Mouse (Mus musculus) right cerebral cortex, postnatal 36 days (tissue): ENCODE measurements around the gene Ift122.

Source experiments
- DNase-seq, 2 experiments: peaks; one replicate each; pipeline ENCODE4 v3.0.0; 2022; ENCODE audit warnings: low spot score in 2 of 2, mixed read lengths in 1 of 2

The Ift122 gene

DNA sequence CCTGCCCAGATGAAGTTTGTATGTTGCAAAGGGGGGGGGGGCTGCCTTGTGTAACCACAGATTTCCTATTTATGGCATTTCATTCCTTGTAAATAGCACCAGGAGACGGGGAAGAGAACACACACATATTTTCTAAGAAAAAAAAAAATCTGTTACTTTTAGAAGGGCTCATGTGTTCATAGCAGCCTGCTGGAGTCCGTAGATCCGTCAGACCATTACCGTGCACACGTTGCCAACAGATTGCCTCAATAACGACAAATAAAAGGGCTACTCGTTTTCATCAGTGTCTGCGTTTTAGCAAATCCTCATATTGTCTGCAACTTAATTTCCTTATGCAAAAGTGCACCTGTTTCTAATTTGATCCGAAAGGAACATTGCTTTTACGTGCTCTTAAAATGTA is 73.1 kb downstream of the Ift122 start:
- DNase-seq = no peak

- DNase-seq = no peak
These were observed 74.3 kb downstream of the Ift122 start for GRCm38 (mm10) chr6:115927292-115928242.

DNA sequence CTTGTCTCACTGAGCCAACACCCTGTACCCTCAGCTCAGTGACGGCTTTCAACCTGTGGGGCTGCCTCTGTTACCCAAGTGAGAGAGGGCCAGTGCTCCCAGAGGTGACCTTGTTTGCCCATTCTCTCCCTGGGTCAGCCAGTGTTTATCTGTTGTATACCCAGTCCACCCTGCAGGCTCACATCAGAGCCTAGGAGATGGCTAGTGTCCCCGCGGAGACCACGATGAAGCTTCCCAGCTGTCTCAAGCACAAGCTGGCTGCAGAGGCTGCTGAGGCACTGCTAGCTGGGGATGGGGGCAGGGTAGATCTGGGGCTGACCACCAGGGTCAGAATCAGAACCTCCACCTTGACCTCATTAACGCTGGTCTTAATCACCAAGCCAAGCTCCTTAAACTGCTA is 76.7 kb downstream of the Ift122 start:
- DNase-seq = no peak

GRCm38 (mm10) chr6:115931639-115932038 is 78.4 kb downstream of the Ift122 start, which contains the start of gene Rho:
Gene Rho (plus strand): TSS chr6:115931748.
- DNase-seq = no peak

DNA sequence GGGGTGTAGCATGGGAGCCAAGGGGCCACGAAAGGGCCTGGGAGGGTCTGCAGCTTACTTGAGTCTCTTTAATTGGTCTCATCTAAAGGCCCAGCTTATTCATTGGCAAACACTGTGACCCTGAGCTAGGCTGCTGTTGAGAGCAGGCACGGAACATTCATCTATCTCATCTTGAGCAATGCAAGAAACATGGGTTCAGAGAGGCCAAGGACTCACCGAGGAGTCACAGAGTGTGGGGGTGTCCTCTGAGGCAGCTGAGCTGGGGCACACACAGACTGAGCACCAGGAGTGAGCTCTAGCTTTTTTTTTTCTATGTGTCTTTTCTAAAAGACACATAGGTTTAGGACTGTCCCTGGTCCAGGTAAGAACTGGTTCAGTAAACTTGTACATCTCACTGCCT is 79.1 kb downstream of the Ift122 start:
- DNase-seq = no peak

DNA sequence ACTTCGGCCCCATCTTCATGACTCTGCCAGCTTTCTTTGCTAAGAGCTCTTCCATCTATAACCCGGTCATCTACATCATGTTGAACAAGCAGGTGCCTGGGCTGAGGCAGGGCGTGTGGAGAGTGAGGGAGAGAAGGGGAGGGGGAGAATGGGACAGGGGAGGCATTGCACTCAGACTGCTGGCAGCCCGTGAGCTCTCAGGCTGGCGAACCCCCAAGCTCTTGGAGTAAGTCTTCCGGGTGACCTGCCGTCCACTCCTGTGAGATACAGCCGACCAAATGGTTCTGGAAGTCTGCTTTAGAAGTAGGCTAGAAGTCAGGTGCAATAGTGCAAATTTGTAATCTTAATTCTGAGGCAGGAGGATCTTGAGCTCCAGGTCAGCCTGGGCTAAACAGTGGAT is 82.3 kb downstream of the Ift122 start:
- no peak for DNase-seq

DNA sequence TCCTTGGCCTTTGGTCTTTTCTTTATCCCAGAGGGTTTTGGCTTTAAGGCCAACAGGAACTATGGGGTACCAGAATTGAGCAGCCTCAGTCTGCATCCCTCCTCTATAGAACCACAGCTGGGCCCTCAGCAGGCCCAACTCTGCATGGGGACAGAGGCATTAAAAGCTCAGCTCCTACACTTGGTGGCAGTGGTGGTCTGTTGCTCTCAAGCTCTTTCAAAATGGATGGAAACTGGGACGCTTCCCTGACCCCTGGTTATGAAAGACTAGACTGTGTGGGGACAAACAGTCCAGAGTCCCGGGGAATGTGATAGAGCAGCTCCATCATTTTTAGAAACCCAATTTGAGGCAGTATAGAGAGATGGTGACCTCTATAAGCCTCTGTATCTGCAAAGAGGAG is 84.7 kb downstream of the Ift122 start:
- no peak for DNase-seq

GRCm38 (mm10) chr6:115938798-115939197 is 85.5 kb downstream of the Ift122 start:
- DNase-seq = no peak

- no peak for DNase-seq
These were observed 87.3 kb downstream of the Ift122 start for GRCm38 (mm10) chr6:115940603-115941002.

DNA sequence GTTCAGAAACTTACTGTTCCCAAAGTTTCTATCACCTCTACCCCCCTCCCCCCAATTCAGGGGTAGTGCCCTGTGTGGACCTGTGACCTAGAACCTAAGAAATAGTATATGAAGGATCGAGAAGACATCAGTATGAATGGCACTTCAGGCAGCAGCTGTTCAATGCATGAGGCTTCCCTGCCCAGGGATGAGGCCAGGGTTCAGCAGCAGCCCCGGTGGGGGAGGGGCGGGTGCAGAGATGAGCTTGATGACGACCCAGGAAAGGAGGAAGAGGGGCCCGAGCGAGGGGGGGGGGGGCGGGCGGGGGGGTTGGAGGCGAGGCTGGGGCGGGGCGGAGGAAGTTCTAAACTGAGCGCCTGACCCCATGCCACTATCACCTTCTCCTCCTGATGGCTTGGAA is 87.9 kb downstream of the Ift122 start:
- DNase-seq = no peak

DNA sequence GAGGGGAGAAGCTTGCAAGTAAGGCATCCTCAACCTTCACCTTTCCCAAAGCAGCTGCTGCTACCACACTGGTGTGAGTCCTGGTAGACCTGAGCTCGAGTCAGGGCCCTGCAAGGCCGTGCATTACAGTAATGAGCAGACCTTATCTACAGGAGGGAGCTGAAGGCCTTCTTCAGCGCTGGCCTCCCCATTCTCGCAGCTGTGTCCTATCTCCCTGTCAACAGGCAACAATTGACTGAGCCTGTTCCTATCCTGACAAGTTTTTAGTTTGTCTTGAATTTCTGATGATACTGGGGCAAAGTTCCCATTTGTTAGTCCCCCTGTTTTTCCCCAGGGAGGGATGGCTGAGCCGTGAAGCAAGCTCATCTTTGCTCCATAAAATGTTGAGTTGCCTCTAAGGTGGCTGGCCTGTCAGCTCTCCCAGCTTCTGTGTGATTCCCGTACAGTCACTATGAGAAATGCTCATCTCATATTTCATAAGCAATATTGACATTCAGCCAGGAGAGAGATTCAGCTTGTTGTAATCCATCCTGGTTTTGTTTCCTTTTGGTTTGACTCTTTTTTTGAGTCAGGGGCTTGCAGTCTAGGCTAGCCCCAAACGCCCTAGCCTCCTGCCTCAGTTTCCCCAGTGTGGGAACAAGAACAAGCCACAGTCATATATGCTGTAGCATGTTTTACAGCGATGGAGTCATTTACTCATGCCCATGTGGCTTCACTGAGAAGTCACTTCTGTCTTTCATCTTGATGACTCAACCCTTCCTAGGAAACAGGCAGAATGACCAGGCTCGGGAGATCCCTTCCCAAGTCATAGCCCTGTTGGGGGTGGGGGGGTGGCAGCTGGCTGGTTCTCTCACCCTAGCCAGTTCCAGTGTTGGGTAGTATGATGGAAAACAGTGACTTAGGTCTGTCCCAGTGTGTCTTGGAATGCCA is 90.5 kb downstream of the Ift122 start:
- DNase-seq = no peak

- DNase-seq = no peak
These were observed 91.4 kb downstream of the Ift122 start, which contains the start of gene H1foo for GRCm38 (mm10) chr6:115944638-115945037. Gene H1foo (plus strand): TSS chr6:115944938.

DNA sequence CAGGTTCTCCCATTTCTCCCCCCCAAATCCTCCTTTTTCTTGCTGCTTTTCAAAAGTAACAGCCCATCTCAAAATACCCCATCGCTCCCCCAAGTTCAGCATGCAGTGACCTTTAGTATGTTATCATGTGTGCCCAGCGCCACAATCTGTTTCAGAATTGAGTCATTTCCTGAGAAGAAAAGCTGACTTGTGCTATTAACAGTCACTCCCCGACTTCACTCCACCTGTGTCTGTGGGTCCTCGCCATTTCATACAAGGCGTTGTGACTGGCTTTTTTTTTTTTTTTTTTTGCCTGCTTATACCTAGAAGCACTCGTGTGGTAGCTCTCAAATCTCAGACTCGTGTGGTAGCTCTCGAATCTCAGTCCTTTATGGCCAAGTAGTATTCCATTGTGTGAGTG is 92.4 kb downstream of the Ift122 start:
- DNase-seq = no peak

GRCm38 (mm10) chr6:115946389-115946788 is 93.1 kb downstream of the Ift122 start:
- DNase-seq = no peak

DNA sequence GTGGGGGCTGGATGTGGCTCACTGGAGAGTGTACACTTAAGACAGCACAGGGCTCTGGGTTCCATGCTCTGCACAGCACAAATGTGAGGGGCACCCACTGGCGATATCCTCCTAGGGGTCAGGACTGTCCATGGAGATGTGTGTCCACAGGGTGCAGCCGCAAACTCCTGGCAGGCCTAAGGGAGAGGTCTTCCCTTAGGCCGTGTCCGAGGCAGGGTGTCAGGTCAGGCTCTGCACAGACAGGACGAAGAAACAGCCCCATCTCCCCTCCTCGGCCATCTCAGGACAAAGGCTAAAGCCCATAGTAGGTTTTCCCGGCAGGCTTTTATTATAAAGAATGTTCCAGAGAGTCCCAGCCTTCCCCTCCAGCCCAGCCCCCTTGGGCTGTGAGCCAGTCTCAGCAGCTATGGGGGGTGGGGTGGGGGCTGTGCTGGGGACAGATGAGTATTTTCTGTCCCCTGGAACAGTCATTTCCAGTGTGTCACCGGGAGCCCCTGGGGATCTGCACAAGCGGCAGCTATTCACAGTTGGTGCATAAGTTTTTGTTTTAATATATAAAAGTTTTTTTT is 101.3 kb downstream of the Ift122 start:
- no peak for DNase-seq

GRCm38 (mm10) chr6:115955169-115955568 is 101.9 kb downstream of the Ift122 start:
- DNase-seq = no peak

DNA sequence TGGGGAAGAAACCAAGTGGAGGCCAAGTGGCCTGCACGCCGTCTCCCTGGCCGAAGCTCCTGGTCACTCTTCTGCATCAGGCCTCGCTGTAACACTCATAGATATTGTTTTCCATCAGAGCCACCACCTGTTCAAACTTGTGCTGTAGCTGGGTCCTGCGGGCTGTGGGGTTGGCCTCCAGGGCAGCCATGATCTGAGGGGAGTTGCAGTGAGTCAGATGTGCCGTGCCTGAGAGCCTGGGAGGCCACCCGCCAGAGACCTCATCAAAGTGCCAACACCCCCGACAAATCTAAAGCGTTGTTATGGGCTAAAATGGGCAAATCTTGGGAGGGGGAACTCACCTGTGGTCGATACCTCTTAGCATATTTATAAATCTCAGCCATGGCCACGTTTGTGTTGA is 102.4 kb downstream of the Ift122 start:
- DNase-seq = no peak

DNA sequence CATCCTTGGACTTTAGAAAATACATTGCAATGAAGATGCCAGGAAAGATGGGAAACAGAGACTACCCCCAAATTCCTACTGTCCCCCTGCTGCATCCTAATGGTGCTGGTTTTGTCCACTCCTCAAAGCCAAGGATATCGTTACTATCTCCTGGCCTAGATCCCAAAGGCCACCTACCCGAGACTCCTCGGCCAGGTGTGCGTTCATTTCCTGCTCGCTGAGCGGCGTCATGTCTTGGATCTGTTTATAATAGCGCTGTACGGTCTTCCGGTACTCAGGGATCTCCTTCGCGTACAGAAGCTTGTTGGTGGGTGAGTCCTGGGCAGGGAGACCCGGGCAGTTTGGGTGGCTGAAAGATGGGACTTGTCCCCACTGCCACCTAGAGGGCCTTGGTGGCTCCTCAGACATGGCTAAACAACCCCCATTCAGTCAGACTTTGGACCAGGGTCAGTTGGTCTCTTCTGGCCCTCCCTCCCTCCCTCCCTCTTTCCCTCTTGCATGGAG is 103.2 kb downstream of the Ift122 start:
- DNase-seq = no peak

GRCm38 (mm10) chr6:115956922-115957601 is 103.8 kb downstream of the Ift122 start:
- DNase-seq = no peak

DNA sequence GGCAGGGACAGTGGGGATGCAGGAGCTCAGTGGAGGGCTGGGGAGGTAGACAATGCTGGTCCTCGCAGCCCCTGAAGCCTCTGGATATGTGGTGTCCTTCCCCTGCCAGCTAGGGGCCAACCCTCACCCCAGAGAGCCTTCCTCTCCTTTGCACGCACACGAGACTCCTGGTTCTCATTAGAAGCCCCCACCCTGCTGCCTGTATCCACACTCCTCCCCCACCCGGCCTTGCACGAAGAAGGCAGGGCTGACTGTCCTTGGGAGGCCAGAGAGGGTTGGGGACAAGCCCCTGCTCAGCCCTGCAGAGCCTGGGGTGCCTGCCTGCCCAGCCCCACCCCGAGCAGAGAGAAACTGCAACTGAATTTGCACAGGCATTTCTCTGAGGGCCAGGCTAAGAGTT is 104.4 kb downstream of the Ift122 start:
- no peak for DNase-seq

DNA sequence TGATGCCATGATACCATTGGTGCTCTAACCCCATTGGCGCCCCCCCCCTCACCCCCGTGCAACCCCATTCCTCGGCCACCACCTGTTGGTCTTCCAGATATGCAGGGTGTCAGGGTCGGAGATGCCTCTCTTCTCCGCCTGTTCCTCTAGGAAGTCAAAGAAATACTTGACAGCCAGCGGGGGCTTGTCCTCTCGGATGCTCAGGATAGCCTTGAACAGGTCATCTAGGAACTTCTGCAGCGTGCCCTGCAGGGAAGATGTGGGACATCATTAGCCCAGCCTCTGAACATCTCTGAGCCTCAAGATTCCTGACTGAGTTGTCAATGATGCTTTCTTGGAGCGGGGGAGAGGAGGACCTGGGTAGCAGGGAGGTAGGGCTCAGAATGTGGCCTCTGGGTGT is 105.2 kb downstream of the Ift122 start:
- DNase-seq = no peak
